Mouse (Mus musculus) kidney, postnatal 0 days (tissue): ENCODE measurements around the gene Saa2. TPM values are rescaled to one million over a fixed set of nuclear protein-coding genes. Genes with fewer than 3 reads are reported as not detected.

Experiments used
- ATAC-seq: fragments of 200-750 bp; cut with Nextera tagmentation; replicated peaks from 2 replicates; pipeline ENCODE4 v1.8.0; 2017; ENCODE audit warnings: low read depth, moderate number of reproducible peaks, moderate TSS enrichment, moderate library complexity; ENCODE audit not compliant: low FRiP score
- DNase-seq: peaks from one replicate; pipeline ENCODE4 v3.0.0-alpha.2; 2016; ENCODE audit warnings: low spot score
- H3K27ac ChIP-seq: fragments of 300-500 bp; sonication (generic); 2 replicates; pipeline ENCODE4 v1.5.1; 2014; ENCODE audit warnings: mild to moderate bottlenecking
- H3K27me3 ChIP-seq: fragments of 300-500 bp; sonication (generic); 2 replicates; pipeline ENCODE4 v1.6.1; 2014; ENCODE audit warnings: low read length, mixed read lengths; ENCODE audit not compliant: insufficient read depth
- H3K36me3 ChIP-seq: fragments of 300-500 bp; sonication (generic); 2 replicates; pipeline ENCODE4 v1.6.1; 2014; ENCODE audit warnings: low read length, mixed read lengths; ENCODE audit not compliant: insufficient read depth
- H3K4me1 ChIP-seq: fragments of 300-500 bp; sonication (generic); replicated peaks from 2 replicates; pipeline ENCODE4 v1.6.1; 2014; ENCODE audit warnings: antibody characterized with exemption, low read length, mixed read lengths; ENCODE audit not compliant: insufficient read depth
- H3K4me2 ChIP-seq: fragments of 300-500 bp; sonication (generic); 2 replicates; pipeline ENCODE4 v1.6.1; 2014; ENCODE audit warnings: mild to moderate bottlenecking, low read length, moderate library complexity, mixed read lengths
- H3K4me3 ChIP-seq: fragments of 300-500 bp; sonication (generic); replicated peaks from 2 replicates; pipeline ENCODE4 v1.5.1; 2014; ENCODE audit warnings: low read depth, low read length
- H3K9ac ChIP-seq: fragments of 300-500 bp; sonication (generic); 2 replicates; pipeline ENCODE4 v1.6.1; 2014; ENCODE audit warnings: low read depth, low read length
- H3K9me3 ChIP-seq: fragments of 300-500 bp; sonication (generic); replicated peaks from 2 replicates; pipeline ENCODE4 v1.6.1; 2016; ENCODE audit warnings: low read length, inconsistent platforms, mixed read lengths
- CTCF ChIP-seq: IDR thresholded peaks from 2 replicates; pipeline ENCODE4 v1.5.1; 2016; ENCODE audit warnings: antibody characterized with exemption, low read depth, mild to moderate bottlenecking, moderate library complexity
- WGBS: fragments of 180-500 bp; shearing (Covaris S2); extraction: QIAGEN DNeasy Blood & Tissue Kit; methylation state at CpG from one replicate; pipeline ENCODE4 v1.1.7; 2014; 5-methylcytosine and 5-hydroxymethylcytosine counted together
- polyA plus RNA-seq: library from polyadenylated mRNA; unstranded; fragments of >200 nt; fragmentation: Nextera tagmentation; extraction: Ambion mirVana; gene quantifications from 2 replicates; pipeline ENCODE4 v1.2.1, GENCODE M21; 2015

Gene Saa2
- polyA plus RNA-seq, 1 experiment from 2014 or later: 0.28 TPM

- no peaks in the 10 kb centered on the region for H3K9me3 ChIP-seq
- TF ChIP-seq CTCF: no peak
- ATAC-seq: no peak
Observed at GRCm38 (mm10) chr7:46746381-46746780, 5.2 kb upstream of the Saa2 start.

GRCm38 (mm10) chr7:46748459-46748858 is 3.1 kb upstream of the Saa2 start:
- no peak for DNase-seq
- H3K4me2 ChIP-seq: no peak overlapping the region
- no peak for TF ChIP-seq CTCF
- no peak overlapping the region for H3K9ac ChIP-seq
- no peak for ATAC-seq
- no peak overlapping the region for H3K27ac ChIP-seq
- no peaks in the 10 kb centered on the region for H3K4me1 ChIP-seq
- no peak overlapping the region for H3K4me3 ChIP-seq
- WGBS: 51% methylated on average over 3 of the region's 3 CpGs
- no peaks in the 10 kb centered on the region for H3K9me3 ChIP-seq
- no peaks in the 10 kb centered on the region for H3K36me3 ChIP-seq
- no peaks in the 10 kb centered on the region for H3K27me3 ChIP-seq

More at GRCm38 (mm10) chr7:46746381-46746780, 5.2 kb upstream of the Saa2 start:
- H3K27me3 ChIP-seq: no peaks in the 10 kb centered on the region
- H3K4me1 ChIP-seq: no peaks in the 10 kb centered on the region
- WGBS: 83% methylated on average over 7 of the region's 7 CpGs
- H3K36me3 ChIP-seq: no peaks in the 10 kb centered on the region
- no peak for DNase-seq
- H3K27ac ChIP-seq: no peak overlapping the region
- no peak overlapping the region for H3K4me2 ChIP-seq
- no peak overlapping the region for H3K9ac ChIP-seq
- H3K4me3 ChIP-seq: no peak overlapping the region

DNA sequence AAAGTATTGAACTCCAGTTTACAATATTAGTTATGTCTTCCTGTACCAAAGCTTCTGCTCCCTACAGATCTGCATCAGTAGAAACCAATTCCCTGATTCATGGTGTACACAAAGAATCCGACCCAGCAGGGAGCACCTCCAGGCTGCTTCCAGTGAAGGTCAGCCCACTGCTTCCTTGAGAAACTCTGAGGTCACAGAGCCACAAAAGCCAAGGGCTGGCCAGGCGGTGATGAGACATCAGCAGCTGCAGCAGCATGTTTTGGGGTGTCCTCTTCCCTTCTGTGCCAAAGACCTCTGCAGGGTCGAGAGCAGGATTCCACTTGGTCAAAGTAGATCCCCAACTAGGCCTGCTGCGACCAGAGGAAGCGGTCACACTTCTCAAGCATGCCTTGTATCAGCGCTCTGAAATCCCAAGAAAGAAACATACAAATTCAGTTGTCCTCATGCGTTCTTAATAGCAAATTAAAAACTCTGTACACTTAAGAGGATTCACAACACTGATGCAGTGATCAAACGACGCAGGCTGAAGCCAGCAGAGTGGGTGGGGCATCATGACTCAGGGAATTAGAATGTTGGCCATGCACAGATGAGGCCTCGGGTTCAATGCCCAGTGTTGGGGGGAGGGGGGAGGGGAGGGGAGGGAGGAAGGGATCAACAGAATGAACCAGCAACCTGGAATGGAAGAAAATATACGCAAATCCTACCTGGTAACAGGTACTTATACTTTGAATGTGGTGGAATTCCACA is 9.6 kb downstream of the Saa2 start:
- Histone ChIP-seq H3K4me3 (no peak overlapping the region), H3K4me1 (no peaks in the 10 kb centered on the region), H3K9me3 (no peaks in the 10 kb centered on the region), H3K4me2 (no peak overlapping the region), H3K36me3 (peaks cover 42% of the 10 kb centered on the region), H3K27me3 (no peaks in the 10 kb centered on the region), H3K27ac (no peak overlapping the region), H3K9ac (no peak overlapping the region)
- TF ChIP-seq CTCF: no peak
- ATAC-seq: no peak
- no peak for DNase-seq
- 79% methylated on average over 11 of the region's 11 CpGs for WGBS

DNA sequence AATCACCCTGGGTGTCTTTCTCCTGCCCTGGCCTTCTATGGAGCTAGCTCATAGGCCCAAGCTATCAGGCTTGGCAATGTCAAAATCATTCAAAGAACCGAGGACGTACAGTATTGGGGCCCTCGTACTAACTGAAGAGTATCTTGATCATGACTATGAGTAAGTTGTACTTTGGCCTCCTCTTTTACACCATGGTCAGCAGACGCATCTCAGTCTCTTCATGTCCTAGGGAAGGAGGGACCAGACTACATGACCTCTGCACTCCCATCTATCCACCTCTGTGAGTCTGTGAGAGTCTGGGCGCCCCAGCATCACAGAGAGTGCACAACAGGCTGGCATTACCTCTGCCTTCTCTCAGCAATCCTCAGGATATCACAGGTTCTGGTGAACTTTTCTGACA is 11.0 kb downstream of the Saa2 start:
- no peaks in the 10 kb centered on the region for H3K27me3 ChIP-seq
- H3K9me3 ChIP-seq: no peaks in the 10 kb centered on the region
- no peak overlapping the region for H3K9ac ChIP-seq
- H3K36me3 ChIP-seq: peaks cover 47% of the 10 kb centered on the region
- no peak for TF ChIP-seq CTCF
- no peak for DNase-seq
- ATAC-seq: no peak
- no peak overlapping the region for H3K4me3 ChIP-seq
- no peak overlapping the region for H3K27ac ChIP-seq
- no peaks in the 10 kb centered on the region for H3K4me1 ChIP-seq
- 93% methylated on average over 5 of the region's 5 CpGs for WGBS
- H3K4me2 ChIP-seq: no peak overlapping the region

- Histone ChIP-seq H3K4me1 (no peaks in the 10 kb centered on the region), H3K36me3 (peaks cover 62% of the 10 kb centered on the region), H3K4me3 (no peak overlapping the region), H3K27ac (no peak overlapping the region), H3K9me3 (no peaks in the 10 kb centered on the region), H3K27me3 (no peaks in the 10 kb centered on the region), H3K4me2 (no peak overlapping the region), H3K9ac (no peak overlapping the region)
- no peak for ATAC-seq
- 95% methylated on average over 8 of the region's 8 CpGs for WGBS
- no peak for TF ChIP-seq CTCF
- no peak for DNase-seq
Observed at GRCm38 (mm10) chr7:46764672-46765071, 13.1 kb downstream of the Saa2 start.

GRCm38 (mm10) chr7:46767371-46767770 is 15.8 kb downstream of the Saa2 start:
- DNase-seq: no peak
- no peak overlapping the region for H3K27ac ChIP-seq

GRCm38 (mm10) chr7:46768451-46768850 is 16.9 kb downstream of the Saa2 start:
- Histone ChIP-seq H3K4me1 (no peaks in the 10 kb centered on the region), H3K27me3 (no peaks in the 10 kb centered on the region), H3K4me3 (no peak overlapping the region), H3K4me2 (no peak overlapping the region), H3K36me3 (peaks cover 65% of the 10 kb centered on the region), H3K27ac (no peak overlapping the region), H3K9ac (no peak overlapping the region), H3K9me3 (no peaks in the 10 kb centered on the region)
- WGBS: 92% methylated on average over 7 of the region's 7 CpGs
- no peak for TF ChIP-seq CTCF
- ATAC-seq: no peak
- no peak for DNase-seq

More at GRCm38 (mm10) chr7:46767371-46767770, 15.8 kb downstream of the Saa2 start:
- Histone ChIP-seq H3K4me3 (no peak overlapping the region), H3K9ac (no peak overlapping the region), H3K4me2 (no peak overlapping the region), H3K9me3 (no peaks in the 10 kb centered on the region), H3K4me1 (no peaks in the 10 kb centered on the region), H3K36me3 (peaks cover 61% of the 10 kb centered on the region), H3K27me3 (no peaks in the 10 kb centered on the region)
- no peak for TF ChIP-seq CTCF
- no peak for ATAC-seq
